Mouse (Mus musculus) neural tube, embryonic 10.5 days (tissue): ENCODE data around the gene 5730522E02Rik.

Source experiments
- DNase-seq: peaks from one replicate; pipeline ENCODE4 v3.0.0-alpha.2; 2017; ENCODE audit warnings: low spot score; ENCODE audit errors: extremely low spot score

5730522E02Rik gene

DNA sequence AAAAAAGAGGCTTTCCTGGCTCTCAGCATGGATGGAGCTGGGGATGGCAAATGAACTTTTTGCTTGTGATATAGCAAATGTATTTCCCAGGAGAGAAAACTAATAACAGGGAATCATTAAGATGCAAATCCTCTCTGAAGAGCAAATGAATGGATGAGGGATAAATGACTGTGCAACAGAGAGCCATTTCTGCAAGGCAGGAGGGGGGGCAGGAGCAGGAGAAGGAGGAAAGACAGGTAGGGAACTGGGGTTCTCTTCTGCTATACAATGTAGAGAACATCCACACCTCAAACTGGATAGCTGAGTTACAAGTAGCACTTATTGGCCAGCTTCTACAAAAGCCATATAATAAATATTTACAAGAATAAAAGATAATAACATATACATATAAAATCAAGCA, 390.8 kb downstream of the 5730522E02Rik start:
- no peak for DNase-seq

DNA sequence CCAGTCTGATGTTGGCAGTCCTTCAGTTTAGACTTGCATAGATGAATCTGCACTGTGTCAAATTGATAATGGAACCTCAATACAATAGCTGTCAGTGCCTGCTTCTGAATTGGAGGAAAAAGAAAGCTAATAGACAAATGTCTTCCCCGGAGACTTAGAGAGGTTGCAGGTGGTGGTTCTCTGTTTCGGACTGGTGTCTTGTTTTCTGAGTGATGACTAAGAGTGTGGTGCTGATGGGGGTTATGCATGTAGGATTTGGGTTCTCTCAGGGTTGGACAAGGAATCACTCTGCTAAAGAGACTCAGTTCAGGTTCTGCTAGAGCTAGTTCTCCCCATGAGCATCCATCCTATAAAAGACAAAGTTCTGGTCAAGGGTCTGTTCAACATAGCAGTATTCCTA, 397.1 kb downstream of the 5730522E02Rik start:
- no peak for DNase-seq

DNA sequence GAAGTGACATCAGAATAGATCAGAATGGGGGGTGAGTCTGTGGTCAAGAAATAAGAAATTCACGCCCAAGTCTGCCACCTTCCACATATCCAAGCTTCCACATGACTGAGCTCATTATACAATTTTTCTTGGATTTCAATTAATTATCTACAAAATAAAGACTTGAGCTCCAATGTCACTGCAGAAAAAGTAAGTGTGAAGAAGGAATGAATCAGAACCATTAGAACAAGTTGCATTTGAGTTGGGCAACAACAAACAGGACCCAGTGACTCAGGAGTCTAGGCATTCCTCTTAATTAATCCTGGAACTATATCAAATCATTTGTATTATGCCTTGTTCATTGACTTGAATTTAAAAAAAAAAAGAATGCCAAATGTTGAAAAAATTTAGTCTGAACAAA, 422.9 kb downstream of the 5730522E02Rik start:
- no peak for DNase-seq

DNA sequence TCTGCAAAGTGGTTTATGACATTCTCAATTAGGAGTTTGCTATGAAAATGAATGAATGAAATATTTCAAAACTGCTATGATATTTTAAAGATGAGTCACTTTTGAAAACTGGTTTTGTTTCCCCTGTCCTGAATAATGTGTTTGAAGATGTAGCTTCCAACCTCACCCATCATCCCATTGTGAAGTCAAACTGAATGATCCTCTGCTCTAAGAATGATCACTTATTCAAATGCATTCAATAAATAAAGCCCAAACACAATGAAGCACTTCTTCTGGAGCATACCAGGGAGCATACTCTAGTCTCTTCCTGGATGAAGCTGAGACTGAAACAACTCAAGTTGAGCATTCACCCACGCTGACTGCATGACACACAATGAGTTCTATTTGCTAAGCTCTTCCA, 438.3 kb downstream of the 5730522E02Rik start:
- no peak for DNase-seq

DNA sequence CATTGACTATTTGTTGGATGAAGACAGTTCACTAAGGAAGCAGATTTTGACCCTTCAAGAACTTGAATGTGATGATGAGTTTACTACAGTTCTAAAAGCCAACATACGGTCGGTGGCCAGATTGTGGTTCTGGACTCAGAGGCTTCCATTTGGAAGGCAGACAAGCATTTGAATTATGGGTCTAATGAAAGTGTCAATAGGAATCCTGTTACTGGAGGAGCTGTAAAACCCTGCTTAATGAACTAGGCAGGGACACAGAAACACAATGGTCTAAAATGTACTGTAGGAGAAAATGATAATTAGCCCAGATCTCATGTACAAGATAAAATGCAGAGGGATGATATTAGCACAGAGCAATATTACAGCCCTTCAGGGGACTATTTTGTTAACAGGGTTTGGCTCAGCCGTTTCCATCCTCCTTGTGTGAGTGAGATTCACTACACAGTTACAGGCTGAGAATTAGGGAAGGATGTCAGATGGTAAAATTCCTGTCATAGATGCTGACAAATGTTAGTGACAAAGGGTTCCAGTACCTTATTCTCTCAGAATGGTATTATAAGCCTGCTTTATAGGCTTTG, 439.5 kb downstream of the 5730522E02Rik start:
- no peak for DNase-seq

DNA sequence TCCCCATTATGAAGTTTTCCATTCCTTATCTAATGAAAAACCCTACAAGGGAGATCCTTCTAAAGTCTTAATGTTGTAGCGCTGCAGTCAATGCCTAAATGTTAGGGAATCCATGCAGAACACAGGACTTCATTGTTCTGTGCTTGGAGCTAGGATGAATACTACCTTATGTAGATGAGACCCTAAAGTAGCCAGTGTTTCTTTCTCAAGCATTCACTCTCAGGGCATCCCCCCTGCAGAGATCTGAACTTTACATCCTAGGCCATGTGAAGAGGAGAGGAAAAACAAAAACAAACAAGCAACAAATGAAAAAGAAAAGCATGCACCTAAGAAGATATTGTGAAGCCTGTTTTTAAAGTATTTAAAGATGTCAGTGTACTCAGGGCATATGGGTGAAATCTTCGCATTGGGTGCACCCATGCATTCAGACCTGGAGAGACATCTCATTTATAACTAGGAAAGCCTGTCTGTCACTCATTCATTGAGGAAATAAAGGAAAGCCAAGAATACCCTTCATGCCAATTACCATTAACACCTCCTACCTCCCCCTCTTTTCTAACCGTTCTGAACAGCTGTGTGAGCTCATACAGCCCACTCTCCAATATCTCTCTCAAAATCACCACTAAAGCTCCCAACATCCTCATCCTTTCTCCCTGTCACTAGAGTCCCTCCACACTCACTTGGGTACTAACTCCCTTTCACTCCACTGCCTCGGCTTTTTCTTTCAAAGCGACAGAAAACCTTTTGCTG, 442.8 kb downstream of the 5730522E02Rik start:
- DNase-seq = no peak

DNA sequence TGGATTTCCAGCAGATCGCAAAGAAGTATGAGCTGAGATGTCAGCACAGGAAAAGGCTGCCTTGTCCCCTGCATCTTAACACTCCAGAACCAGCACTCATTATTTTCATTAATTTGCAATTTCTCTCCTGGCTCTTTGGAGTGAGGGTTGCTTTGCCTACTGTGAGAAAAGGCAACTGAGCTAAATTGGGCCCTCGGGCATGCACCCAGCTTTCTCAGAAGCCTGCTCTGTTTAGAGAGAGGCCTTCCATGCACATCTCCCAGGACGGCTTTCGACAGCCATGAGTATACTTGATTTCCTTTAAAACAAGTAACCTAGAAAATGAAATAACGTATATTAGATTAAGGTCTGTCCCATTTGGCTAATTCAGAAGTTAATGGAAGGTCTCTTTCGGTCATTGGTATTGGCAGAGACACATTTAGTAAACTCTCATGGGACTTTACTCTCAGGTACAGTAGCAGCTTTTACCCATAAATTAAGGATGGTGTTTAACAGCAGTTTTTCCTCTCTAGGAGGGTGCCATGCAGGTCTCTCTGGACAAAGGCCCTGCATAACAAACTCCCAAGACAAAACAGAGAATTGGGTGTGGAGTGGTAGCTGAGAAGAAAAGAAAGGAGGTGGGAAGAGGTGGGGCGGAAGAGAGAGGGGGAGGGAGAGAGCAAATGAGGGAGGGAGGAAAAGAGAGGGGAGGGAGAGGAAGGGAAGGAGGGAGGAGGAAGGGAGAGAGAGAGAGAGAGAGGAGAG, 457.2 kb downstream of the 5730522E02Rik start:
- no peak for DNase-seq

DNA sequence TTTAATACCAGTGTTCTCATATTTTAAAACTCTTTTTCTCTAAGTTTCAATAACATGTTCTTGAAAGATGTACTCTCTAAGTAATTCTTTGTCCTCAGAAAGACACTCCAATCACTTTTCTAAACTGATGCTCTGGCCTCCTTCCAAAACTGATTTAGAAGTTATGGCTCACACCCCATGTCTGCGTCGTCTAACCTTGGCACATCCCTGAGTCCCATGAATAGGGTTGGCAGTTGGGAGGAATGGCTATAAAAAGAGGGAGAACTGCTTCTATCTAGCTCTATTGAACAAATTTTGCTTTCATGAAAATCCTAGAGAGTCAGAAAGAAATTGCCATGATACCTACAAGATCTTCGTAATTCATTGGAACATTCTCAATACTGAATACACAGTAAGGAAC, 458.1 kb downstream of the 5730522E02Rik start:
- DNase-seq = no peak

DNA sequence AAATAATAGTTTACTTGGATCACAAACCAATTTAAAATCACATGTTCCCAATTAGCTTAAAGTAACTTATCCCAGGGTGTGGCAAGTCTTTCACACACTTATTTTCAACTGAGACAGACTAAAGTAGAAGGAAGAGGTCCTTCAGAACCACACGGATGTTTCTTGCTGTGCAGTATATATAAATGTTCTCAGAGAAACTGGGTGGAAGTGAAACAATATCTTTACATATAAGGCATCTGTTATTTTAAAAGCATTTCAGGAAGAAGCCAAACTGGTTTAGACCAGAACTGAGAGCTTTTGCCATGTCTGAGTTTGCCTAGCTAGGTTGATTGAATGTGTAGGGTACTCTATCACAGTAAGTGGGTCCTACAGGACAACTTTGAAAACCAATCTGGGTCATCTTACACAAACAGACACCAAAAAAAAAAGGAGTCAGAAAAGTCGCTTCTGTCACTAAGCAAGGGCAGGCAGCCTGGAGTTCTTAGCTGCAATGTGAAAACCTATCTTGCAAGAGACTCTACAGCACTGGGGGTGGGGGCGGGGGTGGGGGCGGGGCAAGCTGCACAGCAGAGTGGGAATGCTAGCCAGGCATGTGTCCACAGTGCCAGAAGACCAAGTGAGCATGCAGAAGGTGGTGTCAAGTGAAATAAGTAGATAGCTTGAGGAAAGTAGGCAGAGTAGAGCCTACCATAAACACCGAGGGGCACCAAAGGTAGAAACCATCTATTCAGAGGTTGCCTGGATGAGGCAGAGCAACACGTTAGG, 463.3 kb downstream of the 5730522E02Rik start:
- no peak for DNase-seq

DNA sequence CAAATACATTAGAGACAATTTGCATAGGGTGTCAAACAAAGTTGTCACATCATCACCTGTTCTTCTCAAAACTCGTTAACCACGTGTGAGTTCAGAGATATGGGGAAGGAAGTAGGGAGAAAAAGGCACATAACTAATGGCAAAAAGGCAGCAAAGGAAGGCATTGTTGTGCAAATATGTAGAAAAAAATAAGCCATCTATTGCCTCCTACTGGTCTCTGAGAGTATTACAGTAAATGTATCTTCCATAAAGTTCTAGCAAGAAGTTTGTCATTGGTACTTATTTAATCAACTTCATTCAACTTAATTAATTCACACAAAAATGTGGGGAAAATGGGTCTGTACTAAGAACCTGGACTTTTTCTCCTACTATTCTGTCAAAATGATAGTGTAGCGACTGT, 466.9 kb downstream of the 5730522E02Rik start:
- DNase-seq = no peak

DNA sequence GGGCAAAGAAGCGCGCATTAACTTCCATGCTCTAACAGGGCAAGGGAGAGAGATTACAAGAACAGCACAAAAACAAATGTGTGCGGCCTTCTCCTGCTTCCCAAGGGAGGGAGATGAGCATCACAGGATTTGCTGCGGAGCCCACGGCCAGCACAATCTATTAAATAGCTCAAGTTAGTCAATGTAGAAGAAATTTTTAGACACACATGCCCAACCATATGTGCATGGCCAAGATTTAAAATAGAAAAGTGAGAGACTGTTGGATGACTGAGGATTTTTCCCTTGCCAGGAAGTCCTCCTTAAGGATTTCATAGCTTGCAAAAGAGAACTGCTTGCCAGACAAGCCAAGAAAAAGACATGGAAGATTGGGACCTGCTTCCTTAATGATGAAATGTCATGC, 473.3 kb downstream of the 5730522E02Rik start:
- DNase-seq = no peak

DNA sequence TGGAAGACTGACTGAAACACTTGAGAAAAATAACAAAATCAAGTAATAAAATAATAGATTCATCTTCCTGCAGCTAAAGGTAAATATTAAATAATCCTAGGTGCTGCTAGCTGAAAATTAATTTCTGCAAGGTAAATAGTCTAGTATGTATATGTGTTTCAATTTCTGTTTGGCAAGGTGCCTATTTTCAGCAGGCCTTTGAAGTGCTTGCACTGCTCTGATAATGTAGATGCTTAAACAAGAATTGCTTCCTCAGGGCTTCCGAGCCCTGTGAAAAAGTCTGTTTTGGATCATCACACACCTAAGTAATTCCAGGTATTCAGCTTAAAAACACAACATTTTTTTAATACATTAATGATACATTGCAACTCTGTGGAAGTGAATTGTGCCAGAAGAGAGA, 481.1 kb downstream of the 5730522E02Rik start:
- DNase-seq = no peak

DNA sequence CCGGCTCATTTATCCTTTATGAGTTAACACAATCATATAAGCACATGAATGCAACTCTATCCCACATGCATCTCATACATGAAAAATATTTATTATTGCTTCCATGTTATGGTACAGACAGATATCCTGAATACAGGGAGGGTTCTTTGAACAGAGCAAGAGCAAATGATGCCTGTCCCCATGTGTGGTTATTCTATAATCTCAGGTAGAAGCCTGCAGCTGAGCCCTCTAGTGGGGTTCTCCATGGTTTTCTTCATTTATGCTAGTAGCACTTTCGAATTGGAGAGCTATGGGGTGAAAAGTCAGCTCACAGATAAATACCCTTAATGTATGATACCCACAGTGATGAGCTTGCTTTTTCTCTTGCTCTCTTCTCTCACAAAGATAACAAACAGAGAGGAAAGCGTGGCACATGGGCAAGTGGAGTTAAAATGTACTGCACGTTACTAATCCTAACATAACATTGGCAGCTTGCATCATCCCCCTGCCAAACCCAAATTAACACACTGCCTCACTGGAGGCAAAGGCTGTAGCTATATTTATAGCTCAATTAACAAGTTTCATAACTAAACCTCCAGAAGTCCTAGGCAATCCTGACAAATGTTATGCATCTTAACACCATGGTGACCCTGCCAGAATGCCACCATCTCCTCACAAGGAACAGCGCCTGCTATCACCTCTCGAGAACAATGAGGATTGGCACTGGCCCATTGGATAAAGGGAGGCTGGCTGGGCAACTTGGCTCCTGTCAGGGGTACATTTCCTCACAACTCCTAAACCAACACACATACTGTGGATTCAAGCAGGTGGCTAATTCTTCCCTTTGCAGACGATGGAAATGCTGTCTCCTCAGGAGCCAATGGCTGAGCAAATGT, 494.9 kb downstream of the 5730522E02Rik start:
- no peak for DNase-seq

DNA sequence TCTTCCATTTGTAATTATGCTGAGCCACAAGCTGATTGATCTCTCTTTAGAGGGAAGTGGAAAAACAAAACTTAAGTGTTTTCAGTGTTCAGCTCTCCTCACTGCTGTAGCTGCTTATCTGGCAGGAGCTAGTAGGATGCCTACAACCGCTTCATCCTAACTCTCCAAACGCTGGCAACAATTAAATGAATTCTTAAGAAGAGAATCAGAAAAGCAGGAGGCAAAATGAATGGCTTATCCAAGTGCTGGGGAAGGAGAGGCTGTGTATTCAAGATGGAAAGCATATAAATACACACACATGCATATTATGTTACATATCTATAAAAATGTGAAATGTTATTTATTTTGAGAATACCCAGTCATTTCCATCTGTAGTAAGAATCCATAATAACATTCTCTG, 500.0 kb downstream of the 5730522E02Rik start:
- no peak for DNase-seq

DNA sequence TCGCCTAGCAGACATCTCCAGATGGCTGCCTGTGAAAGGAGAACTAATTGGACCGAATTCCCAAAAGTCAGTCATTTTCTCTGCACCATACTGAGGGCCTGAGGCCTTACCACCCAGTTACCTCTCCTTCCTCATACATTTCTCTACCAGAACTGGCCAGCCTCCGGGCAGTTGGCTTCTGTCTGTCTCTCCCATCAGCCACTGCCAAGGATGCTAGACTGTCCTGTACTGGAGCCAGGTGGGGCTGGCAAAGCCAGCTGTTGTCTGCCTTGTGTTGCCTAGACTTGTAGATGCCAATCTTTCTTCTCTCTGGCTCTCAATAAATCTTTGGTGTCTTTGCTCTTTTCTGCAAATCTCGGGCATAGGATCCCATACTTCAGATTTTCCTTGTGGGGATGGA, 500.7 kb downstream of the 5730522E02Rik start:
- no peak for DNase-seq

DNA sequence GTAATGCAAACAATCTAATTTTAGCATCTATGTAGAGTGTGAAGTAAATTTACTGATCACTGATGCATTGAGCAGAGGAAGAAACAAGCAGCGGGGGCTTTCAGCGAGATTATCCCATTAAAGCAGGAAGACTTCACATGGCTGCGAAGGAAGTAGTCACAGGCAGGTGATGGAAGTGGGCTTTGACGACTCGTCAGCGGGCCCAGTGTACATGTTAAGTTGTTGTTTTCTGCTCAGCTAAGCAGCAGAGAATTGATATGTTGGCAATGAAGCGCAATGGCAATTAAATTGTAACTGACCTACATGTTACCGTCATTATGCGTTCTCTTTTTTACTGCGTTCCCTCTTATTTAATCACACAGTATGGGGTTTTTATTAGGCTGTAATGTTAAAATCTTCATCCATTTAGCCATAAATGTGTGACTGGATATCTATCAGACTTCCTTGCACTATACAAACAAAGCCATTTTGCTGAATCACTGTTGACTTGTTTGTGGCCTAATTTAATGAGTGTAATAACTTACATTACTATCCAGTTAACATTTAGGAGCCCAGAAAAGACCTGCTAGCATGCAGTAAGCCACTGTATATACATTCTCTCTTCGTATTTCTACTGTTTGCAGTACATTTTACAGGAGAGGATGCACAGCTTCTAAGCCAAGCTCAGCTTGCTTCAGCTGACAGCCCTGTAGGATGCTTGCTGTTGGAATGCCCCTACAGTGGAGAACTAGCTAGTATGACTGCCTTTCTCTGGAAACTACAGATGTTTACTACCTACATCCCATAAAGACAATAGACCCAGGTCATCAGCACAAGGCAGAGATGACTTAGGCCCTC, 506.0 kb downstream of the 5730522E02Rik start:
- no peak for DNase-seq

DNA sequence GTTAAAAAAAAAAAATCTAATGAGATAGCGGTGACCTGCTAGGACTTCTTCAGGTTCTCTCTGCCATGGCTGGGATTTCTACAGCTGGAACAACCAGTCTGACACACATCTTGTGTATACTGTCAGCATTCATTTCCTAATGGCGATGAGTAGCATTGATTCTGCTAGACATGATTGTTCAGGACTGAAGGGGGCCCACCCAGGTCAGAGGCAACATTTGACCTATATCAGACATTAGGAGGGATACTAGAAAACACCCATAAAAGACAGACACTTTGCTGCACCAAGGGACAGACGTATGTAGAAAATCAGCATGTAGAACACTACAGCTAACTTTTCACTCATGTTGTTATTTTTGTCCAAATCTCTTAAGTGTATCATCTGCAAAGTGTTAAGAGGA, 507.8 kb downstream of the 5730522E02Rik start:
- no peak for DNase-seq

DNA sequence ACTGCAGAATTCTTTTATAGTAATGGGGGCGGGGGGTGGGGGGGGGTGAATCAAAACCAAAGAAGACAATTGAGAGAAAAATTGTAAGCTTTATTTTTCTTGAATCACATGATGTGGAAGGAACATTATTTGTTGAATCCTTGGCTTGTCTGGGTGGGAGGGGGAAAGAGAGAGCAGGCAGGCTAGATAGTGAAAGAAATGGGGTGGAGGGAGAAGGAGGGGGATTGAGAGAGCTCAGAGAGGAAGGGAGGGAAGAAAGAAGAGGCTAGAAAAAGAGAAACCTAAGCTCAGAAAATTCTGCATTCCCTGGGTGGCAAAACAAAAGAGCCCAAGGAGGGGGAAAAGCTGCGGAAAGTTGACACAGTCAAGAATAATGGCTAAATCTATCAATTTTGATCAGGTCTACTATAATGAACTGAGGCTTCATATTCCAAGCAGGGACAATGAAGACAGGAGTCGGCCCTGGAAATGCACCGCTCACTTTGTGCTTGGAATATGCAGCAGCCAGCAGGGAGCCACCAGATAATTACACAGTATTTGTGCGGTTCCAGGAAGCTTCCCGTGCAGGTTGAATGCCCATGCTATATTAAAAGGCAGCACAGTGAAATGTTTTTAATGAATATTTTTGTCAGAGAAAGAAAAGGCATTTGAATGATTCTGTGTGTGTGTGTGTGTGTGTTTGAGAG, 512.9 kb downstream of the 5730522E02Rik start:
- no peak for DNase-seq

DNA sequence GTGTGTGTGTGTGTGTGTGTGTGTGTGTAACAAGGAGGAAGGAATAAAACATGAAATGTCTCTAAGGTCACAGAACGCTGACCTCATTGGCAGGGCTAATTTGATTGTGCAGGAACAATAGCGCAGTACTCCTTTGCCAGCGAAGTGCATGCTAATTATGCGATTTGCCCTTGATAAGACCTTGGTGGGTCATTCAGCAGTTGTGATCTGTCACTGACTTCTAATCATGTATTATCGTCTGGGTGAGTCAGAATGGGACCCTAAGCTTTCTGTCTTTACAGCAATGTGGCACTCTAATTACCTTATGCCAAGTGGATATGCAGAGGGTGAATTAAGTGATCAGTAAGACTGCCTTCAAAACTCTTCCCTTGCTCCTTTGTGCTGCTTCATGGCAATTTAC, 514.4 kb downstream of the 5730522E02Rik start:
- peak; percentile 14 for DNase-seq
